Mouse (Mus musculus) spleen, adult 18-20 months (tissue): ENCODE data around the gene Fhl2.
"Not testable (repeated sequence)": the region's sequence is repeated elsewhere in the genome, so short reads cannot be mapped to it uniquely, and the experiment has no call there.

ENCODE experiments used
- DNase-seq, 2 experiments: peaks; one replicate each; pipeline ENCODE4 v3.0.0; 2022; ENCODE audit warnings: mixed read lengths in 2 of 2

Fhl2 gene

GRCm38 (mm10) chr1:43145388-43145787 is 51.4 kb downstream of the Fhl2 start:
- DNase-seq: no peak

- no peak for DNase-seq
Measured at GRCm38 (mm10) chr1:43144338-43144906, 52.4 kb downstream of the Fhl2 start.

DNA sequence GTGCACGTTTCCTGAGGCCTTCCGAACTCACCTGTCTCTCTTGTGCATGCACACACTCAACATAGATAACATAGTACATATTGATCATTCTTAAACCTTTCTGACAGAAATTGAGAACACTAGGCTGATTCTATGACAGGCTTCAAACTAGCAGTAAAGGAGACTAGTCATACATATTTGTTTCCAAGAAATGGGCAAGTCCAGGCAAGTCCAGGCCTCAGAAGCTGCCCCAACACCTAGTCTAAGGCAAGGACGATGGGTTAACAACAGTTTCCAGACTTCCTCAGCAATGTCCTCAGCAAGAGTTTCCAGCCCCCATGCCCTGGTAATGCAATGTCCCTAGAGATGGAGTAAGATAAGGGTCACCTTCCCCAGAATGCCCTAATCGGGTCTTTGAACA is 53.0 kb downstream of the Fhl2 start:
- no peak for DNase-seq

- no peak for DNase-seq
Measured at GRCm38 (mm10) chr1:43143284-43143683, 53.5 kb downstream of the Fhl2 start.

- DNase-seq: no peak
Measured at GRCm38 (mm10) chr1:43142849-43143248, 53.9 kb downstream of the Fhl2 start.

- no peak for DNase-seq
Measured at GRCm38 (mm10) chr1:43141555-43141961, 55.2 kb downstream of the Fhl2 start.

DNA sequence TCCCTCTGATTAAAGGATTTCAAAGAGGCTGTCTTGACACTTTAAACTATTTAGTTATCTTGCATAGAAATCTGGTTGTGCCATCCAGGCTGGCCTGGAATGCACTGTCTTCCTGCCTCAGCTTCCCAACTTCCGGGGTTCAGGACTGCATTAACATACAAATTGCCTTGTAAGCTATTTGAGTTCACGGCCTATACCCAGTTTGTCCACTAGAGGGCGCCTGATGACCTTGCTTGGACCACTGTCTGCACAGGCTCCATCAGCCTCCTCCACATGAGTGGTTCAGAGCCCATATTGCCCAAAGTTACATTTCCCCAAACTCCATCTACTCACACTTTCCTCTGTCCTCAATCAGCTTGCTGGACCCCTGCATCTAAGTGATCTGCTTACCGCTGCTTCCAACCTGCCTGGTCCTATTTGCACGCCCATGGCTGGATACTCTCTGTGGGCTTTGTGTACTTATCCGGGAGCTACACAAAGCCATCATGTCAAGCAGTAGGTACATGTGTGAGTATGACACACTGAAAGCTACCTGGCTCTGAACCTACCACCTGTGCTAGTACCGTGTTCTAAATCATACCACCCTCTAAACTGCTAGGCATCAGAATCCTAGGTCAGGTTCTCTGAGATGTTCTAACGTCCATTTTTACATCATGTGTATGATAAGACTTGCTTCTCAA is 57.1 kb downstream of the Fhl2 start:
- peak; percentile 51 to 81 for DNase-seq

DNA sequence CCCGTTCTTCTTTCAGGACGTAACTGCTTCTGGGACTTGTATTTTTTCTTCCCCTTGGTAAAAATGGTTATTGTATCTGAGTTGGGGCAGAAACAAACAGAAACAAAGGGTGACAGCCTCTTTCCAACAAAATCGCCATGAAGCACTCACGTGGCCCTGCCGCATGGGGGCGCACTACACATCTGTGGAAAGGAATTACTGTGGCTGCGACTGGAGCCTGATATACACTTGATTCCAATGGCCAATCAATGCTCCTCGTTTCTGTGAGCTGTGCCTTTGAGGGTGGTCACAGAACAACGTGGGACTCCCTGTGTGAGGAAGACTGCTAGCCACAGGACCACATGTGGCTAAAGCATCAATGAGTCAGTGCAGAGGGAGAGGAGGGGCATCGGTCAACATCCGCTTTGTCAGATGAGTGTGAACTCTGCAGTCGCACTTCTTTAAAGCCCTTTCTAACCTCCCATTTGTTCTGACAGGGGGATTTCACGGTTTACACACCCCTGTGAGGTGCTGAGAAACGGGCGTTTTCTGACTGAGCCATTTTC is 58.4 kb downstream of the Fhl2 start:
- DNase-seq: no peak

GRCm38 (mm10) chr1:43137334-43137733 is 59.5 kb downstream of the Fhl2 start:
- DNase-seq: no peak

- not testable (repeated sequence) for DNase-seq
Measured at GRCm38 (mm10) chr1:43136488-43137029, 60.2 kb downstream of the Fhl2 start.

- no peak for DNase-seq
Measured at GRCm38 (mm10) chr1:43131591-43131990, 65.2 kb downstream of the Fhl2 start.

DNA sequence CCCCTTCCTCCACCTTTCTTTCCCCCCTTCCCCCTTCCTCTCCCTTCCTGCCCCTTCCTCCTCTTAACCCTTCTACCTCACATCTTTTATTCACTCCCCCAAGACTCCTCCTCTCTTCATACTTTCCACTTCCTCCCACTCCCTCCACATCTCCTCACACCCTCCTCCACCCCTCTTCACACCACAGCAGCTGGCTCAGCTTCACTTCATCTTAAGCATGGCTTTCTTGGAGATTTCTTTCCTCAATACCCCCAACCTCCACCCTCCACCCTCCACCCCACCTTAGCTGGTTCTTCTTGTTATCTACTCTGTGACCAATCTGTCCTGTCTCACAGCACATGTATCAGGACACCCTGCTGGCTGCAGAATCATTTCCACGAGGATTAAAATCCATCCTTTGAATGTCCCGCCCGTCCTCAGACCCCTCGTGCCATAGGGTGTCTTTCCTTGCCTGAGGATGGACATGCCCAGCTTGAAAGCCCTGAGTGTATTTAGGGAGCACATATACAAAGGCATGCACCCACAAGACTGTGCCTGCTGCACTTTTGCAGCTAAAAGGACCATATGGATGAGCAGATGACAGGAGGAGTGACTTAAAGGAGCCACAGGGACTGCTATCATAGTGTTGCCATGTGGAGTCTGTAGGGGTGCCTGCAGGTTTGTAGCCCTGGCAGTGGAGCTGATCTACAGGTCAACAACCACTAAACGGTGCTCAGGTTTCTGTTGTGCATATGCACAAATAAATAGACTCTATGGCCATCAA is 66.4 kb downstream of the Fhl2 start:
- DNase-seq: no peak

DNA sequence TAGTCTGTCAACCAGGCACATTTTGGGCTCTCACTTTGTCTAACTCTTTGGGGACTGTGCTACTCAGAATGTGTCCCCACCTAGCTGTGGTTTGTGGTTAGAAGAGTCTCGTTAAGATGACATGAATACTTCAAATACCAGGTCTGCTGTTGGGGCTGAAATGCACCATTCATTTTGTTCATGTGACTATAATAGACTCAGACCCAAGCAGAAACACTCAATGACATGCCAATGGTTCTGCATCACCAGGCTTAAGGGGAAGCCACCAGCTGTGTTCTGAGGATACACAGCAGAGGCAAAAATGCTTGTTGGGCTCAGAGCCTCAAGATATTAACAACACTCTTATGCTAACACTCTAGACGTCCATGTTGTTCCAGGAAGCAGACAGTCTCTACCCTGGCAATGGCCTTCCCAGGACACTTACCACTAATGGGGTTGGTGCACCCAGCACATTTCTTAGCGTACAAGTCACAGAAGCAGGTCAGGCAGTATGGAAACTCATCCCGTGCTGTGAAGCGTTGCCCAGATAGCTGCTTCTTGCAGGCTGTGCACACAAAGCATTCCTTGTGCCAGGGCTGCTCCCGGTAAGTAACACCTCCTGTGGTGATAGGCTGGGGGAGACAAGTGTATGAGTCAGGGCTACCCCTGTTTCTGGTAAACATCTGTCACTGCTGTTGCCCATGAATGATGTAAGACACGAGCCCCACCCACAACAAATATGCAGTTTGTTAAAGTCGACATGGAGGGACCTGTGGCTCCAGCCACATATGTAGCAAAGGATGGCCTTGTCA is 68.8 kb downstream of the Fhl2 start:
- no peak for DNase-seq

DNA sequence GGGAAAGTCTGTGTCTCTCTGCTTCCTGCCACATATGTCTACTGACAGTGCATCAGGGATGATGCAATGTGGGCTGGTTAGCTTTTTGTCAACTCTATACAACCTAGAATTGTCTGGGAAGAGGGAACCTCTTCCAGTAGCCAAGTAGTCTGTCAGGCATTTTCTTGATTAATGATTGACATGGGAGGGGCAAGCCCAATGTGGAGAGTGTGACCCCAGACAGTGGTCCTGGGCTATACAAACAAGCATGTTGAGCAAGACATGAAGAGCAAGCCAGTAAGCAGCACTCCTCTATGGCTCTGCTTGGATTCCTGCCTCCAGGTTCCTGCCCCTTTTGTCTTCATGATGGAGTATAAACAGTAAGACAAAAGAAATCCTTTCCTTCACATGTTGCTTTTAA is 69.6 kb downstream of the Fhl2 start:
- DNase-seq: no peak

DNA sequence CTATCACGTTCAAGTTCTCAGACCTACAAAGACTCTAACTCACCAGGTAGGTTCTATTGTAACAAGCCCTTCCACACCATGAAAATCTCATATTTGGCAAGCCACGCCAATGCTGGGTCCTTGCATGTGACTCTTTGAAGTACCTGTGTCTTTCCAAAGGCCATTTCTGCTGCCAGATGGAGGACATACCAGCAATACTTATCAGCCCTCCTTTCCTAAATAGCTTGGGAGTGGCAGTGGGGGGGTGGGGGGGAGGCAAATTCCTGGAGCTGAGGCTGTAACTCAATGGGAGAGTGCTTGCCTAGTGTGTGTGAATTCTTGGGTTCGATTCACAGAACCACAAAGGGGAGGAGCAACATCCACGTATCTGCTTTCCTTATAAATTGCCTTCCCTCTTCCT is 72.1 kb downstream of the Fhl2 start:
- DNase-seq: no peak

DNA sequence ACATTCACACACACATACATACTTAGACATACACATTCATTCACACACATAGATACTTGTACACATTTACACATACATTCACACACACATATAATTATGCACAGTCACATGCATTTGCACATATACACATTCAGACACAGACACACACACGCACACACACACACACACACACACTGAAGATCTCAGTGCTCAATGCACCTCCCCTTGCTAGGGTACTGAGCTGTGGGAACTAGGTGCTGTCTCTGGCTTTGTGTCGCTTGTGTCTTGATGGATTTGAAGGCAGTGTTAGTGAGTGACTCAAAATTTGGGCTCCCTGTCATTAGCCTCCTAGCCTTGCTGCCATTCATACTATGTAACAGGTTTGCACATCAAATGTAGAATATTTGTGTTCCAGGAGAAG is 74.2 kb downstream of the Fhl2 start:
- no peak for DNase-seq

GRCm38 (mm10) chr1:43120950-43121349 is 75.8 kb downstream of the Fhl2 start:
- no peak for DNase-seq

DNA sequence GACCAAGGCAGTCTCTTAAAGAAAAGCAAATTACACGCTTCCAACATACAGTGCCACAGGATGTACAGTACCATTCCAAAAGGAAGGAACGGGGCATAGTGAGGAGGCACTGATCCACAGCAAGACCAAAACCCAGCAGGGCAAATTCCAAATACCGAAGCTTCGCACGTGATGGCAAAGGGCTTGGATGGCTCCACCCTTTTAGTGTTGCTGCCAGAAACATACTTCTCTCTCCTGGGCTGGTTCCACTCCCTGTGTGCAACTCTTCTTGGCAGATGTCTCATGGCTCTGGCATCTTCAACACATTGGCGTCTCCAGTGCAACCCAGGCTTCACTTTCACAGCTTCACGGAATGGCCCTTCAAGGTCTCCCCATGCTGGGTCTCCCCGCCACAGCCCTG is 79.3 kb downstream of the Fhl2 start:
- DNase-seq: no peak

GRCm38 (mm10) chr1:43112882-43113281 is 83.9 kb downstream of the Fhl2 start:
- peak in 1 of 2 experiments; percentile 32 for DNase-seq

- DNase-seq: peak in 1 of 2 experiments; percentile 65
Measured at GRCm38 (mm10) chr1:43110556-43110955, 86.2 kb downstream of the Fhl2 start.

DNA sequence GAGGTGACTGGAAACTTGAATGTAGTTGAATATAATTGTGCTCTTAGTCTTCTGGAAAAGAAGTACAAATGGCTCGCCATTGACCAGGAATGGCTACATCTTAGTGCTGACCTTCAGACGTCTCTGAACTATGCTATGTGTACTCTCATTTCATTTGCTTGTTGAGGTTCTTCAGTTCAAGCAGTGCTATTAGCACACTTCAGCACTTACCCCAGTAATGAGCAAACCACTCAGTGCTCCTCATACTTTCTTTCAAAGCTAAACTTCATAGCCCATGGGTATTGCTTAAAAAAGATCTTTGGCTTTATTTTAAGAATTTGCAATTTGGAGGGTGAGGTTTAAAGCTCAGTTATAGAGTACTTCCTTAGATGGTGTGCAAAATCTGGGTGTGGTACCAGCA is 88.1 kb downstream of the Fhl2 start:
- DNase-seq: no peak
